Mouse (Mus musculus): ENCODE data around the gene Sumo2. TPM values are rescaled to one million over a fixed set of nuclear protein-coding genes. Genes with fewer than 3 reads are reported as not detected.
A peak's percentile ranks its signal among the peaks of the same experiment; 100 is the strongest.

Gene Sumo2
- polyA plus RNA-seq, 1 experiment from 2014 or later = 838 TPM

DNA sequence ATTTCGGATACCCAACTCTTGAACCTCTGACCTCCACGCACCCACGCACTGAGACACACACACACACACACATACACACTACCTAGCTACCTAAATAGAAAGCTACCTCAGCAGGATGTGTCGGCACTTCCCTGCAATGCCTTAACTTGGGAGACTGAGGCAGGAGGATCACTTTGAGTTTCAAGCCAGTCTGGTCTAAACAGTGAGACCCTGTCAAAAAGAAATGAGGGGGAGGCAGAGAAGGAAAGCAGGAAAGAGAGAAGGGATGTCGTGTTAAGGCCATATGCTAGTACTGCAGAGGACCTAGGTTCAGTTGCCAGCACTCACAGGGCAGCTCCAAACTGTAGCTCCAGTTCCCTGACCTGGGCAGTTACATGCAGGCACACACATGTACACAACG, 21.1 kb downstream of the Sumo2 start:
- WGBS = 64% methylated on average over 6 of the region's 6 CpGs
- no peak for ATAC-seq (ENCODE audit: insufficient read depth, low FRiP score, low read depth)
- Histone ChIP-seq H3K4me2 (no peak overlapping the region), H3K27me3 (replicated peaks) (no peaks in the 10 kb centered on the region), H3K9ac (no peak overlapping the region), H3K4me3 (replicated peaks) (no peak overlapping the region), H3K4me1 (peaks cover 29% of the 10 kb centered on the region), H3K9me3 (no peaks in the 10 kb centered on the region), H3K36me3 (no peaks in the 10 kb centered on the region), H3K27ac (no peak overlapping the region)

DNA sequence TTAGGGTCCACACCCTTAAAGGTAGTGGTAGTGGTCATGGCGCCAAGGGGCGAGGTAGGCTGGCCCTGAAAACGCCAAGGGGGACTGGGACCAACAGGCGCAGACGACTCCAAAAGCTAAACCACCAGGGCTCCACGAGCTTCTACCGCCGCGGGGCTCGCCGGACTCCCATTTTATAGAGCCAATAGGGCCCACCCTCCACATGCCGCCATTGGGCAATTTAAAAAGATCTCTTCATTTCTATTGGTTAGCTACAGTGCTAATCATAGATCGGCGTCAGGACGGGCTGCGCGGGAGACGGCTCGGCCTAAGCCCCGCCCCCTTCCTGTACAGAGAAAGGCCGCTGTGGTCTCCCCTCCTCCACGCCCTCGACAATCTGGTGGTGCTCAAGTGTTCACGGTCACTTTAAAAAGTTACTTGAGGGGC, 21.8 kb downstream of the Sumo2 start, which contains the start of gene Jpt1:
Gene Jpt1 (minus strand): TSS at position 150 of the 426 bp plus-strand sequence.
- peak within 1 kb of the TSS; percentile 92 for H3K9ac ChIP-seq
- peak; percentile 95 for ATAC-seq (ENCODE audit: insufficient read depth, low FRiP score, low read depth)
- H3K36me3 ChIP-seq = no peaks in the 10 kb centered on the region
- H3K4me3 ChIP-seq (replicated peaks) = peak within 1 kb of the TSS; percentile 90
- no peaks in the 10 kb centered on the region for H3K27me3 ChIP-seq (replicated peaks)
- H3K9me3 ChIP-seq = no peaks in the 10 kb centered on the region
- H3K4me1 ChIP-seq = peaks cover 33% of the 10 kb centered on the region
- WGBS = under 1% methylated on average over 24 of the region's 24 CpGs
- H3K27ac ChIP-seq = peak within 1 kb of the TSS; percentile 89
- peak within 1 kb of the TSS; percentile 76 for H3K4me2 ChIP-seq

DNA sequence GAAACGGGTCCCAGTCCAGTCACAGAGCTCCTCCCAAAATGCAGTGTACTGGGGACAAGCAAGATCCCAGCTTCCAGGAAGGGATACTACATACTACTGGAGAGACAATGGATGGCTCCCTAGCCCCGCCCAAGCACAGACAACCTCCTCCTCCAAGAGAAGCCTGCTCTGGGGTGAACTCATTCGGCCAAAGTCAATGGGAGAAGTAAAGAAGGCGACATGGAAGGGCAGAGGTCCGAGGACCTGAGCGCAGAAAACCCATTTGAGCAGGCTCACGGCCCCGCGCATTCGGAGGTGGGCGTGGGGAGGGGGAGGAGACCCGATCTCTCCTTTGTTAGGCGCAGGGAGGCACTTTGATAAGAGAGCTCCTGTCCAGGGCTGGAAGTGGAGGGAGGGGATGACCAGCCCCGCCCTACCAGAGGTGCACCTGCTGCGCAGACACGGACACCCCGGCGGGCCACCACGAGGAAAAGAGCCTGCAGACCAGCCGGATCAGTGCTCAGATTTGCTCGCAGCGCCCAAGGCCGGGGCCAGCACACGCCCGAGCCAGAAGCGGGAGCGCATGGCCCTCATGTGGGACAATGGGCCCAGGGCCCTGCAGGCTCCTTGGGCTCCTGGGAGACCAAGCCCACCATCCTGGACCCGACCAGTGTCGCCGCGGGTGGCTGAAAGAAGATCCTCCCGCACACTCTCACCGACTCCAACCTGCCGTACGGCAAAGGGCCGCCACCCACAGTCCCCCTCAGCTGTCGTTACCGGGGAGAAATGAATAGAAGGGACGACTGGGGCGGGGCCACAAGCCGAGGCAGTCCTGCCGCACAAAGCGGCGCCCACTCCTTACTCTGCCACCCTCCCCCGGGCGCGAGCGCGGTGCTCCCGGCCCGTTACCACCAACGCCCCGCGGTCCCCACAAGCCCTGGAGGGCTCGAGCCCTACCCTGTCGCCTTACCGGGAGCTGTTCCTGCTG, 22.5 kb downstream of the Sumo2 start:
- H3K36me3 ChIP-seq = no peaks in the 10 kb centered on the region
- H3K9ac ChIP-seq = peak overlapping the region; percentile 92
- peak overlapping the region; percentile 89 for H3K27ac ChIP-seq
- peak overlapping the region; percentile 90 for H3K4me3 ChIP-seq (replicated peaks)
- peak overlapping the region; percentile 76 for H3K4me2 ChIP-seq
- WGBS = under 1% methylated on average over 56 of the region's 57 CpGs
- H3K4me1 ChIP-seq = peaks cover 38% of the 10 kb centered on the region
- no peaks in the 10 kb centered on the region for H3K9me3 ChIP-seq
- ATAC-seq (ENCODE audit: insufficient read depth, low FRiP score, low read depth) = peak; percentile 32
- H3K27me3 ChIP-seq (replicated peaks) = no peaks in the 10 kb centered on the region

DNA sequence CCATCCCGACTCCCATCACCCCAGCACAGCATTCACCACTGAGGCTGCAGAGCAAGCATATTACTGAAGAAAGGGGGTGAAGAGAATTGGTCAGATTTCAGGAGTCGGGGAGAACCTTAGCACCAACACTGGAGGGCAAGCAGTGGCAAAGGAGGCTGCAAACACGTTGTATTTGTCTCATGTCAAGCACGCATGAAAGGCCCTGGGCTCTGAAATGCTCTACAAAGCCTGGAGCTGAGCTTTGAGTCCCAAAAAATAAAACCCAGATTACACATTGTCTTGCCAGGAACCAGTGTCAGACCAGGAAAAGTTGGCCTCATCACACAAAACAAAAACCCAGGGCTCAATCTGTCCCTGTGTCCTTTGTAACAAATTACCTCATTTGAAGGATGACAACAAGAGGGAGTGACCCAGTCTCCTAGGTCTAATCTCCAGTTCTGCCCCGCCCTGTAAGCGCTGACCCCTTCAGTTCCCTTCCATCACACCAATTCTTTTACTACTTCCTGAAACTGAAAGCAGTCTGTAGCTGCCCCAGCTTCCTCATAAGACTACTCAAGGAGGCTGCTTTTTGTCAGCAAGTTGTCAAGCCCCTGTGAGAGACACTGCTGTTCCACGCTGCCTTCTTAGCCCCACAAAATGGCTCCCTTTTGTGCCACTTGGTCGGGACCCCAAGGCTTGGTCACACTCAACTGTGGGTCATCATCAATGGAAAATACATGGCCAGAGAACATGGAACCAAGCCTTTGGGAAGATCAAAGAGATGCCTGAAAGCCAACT, 23.5 kb downstream of the Sumo2 start:
- 20% methylated on average over 8 of the region's 8 CpGs for WGBS
- H3K4me3 ChIP-seq (replicated peaks) = peak overlapping the region; percentile 90

DNA sequence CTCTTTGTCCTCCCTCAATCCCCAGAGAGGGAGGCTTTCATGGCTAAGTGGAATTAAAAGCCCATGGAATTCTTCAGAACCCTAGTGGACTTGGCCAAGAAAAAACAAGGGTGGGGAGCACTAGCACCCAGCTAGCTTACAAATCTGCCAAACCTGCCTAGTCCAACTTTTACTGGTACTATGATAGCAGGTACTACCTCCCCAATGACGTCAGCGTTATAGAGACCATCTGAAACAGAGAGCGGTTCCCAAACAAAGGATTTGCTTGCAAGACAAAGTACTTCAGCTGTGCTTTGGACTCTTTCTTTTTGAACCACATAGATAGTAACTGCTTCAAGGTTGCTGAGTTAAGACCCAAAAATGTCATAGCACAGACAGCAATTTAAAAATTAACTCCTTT, 24.1 kb downstream of the Sumo2 start:
- Histone ChIP-seq H3K27ac (peak overlapping the region; percentile 89), H3K4me1 (peaks cover 47% of the 10 kb centered on the region), H3K36me3 (no peaks in the 10 kb centered on the region), H3K4me3 (replicated peaks) (peak overlapping the region; percentile 90), H3K9ac (peak overlapping the region; percentile 22; the same call in 1 of the 2 replicates), H3K4me2 (peak overlapping the region; percentile 76), H3K27me3 (replicated peaks) (no peaks in the 10 kb centered on the region), H3K9me3 (no peaks in the 10 kb centered on the region)
- ATAC-seq (ENCODE audit: insufficient read depth, low FRiP score, low read depth) = no peak
- 26% methylated on average over 3 of the region's 3 CpGs for WGBS

More for the DNA sequence above, 23.5 kb downstream of the Sumo2 start:
- Histone ChIP-seq H3K9ac (peak overlapping the region; percentile 92; the same call in 1 of the 2 replicates), H3K4me1 (peaks cover 43% of the 10 kb centered on the region), H3K4me2 (peak overlapping the region; percentile 76), H3K9me3 (no peaks in the 10 kb centered on the region), H3K27ac (peak overlapping the region; percentile 89), H3K36me3 (no peaks in the 10 kb centered on the region), H3K27me3 (replicated peaks) (no peaks in the 10 kb centered on the region)
- no peak for ATAC-seq (ENCODE audit: insufficient read depth, low FRiP score, low read depth)

DNA sequence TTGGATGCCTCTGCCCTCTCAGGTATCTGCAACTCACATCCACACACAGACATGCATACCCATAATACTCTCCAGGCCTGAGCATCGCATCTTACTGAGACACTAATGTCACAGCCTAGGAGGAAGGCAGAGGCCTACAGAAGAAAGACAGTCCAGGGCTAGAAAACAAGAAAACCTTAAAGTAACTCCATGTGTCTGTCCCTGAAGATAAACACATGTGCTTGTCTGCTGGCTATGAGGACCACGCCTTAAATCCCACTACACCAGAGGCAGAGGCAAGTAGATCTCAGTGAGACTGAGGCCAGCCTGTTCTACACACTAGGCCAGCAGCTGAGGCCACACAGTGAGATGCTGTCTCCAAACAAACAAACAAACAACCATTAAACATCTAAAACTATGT, 25.0 kb downstream of the Sumo2 start:
- Histone ChIP-seq H3K9me3 (no peaks in the 10 kb centered on the region), H3K4me3 (replicated peaks) (peak overlapping the region; percentile 90; the same call in 1 of the 2 replicates), H3K27ac (peak overlapping the region; percentile 55; the same call in 1 of the 2 replicates), H3K27me3 (replicated peaks) (no peaks in the 10 kb centered on the region), H3K4me1 (peaks cover 52% of the 10 kb centered on the region), H3K4me2 (peak overlapping the region; percentile 76), H3K36me3 (no peaks in the 10 kb centered on the region), H3K9ac (peak overlapping the region; percentile 8)
- WGBS = 57% methylated on average over 2 of the region's 2 CpGs
- peak; percentile 27; the same call in 1 of the 2 replicates for ATAC-seq (ENCODE audit: insufficient read depth, low FRiP score, low read depth)

DNA sequence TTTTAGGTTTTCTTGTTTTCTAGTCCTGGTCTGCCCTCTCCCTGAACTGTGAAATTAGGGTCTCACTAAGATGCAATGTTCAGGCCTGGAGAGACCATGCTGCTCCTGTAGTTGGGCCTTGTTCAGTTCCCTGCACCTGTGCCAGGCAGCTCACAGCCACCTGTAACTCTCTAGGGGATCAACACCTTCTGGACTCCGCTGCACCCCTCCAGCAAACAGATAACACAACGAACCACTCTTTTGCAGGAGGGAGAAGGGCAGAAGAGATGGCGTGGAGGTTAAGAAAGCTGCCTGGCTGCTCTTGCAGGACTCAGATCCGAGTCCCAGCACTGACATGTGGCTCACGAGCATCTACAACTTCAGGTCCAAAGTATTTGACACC, 25.6 kb downstream of the Sumo2 start:
- Histone ChIP-seq H3K27me3 (replicated peaks) (no peaks in the 10 kb centered on the region), H3K36me3 (no peaks in the 10 kb centered on the region), H3K4me1 (peaks cover 55% of the 10 kb centered on the region), H3K9me3 (no peaks in the 10 kb centered on the region), H3K9ac (no peak overlapping the region), H3K4me2 (peak overlapping the region; percentile 34; the same call in 1 of the 2 replicates), H3K27ac (peak overlapping the region; percentile 65), H3K4me3 (replicated peaks) (peak overlapping the region; percentile 5; the same call in 1 of the 2 replicates)
- ATAC-seq (ENCODE audit: insufficient read depth, low FRiP score, low read depth) = no peak
- 39% methylated on average over 5 of the region's 5 CpGs for WGBS

DNA sequence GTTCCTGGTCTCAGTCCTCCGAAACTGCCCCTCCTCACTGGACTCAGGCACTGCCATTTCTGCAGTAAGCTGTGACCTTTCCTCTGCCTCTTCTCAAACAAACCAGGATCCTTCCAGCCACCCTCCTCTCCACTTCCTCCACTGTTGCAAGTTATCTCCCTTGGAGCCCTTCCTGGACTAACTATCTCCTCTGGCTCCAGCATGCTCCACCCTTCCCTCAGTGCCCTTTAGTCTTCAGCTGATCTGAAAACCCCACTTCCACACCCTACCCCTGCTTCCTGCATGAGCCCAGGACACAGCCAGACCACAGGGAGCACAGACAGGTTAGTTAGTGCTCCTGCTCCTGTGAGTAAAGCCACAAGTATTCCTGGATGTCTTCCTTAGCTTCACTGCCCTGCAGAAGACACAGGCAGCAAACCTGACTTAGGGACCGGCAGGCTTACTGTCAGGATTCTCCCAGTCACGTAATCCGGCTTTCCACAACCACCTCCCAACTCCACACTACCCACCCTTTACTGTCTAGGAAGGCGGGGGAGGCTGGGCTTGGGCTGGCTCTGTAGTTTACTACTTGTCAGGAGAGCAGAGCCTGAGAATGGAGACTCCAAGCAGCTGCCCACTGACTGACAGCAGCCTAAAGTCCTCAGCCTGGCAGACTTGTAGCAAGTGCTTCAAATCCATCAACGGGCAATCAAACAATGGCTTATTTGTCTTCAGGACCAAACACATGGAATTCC, 26.1 kb downstream of the Sumo2 start:
- Histone ChIP-seq H3K9ac (no peak overlapping the region; the same call in 1 of the 2 replicates), H3K27ac (peak overlapping the region; percentile 65), H3K4me2 (peak overlapping the region; percentile 34; the same call in 1 of the 2 replicates), H3K4me3 (replicated peaks) (peak overlapping the region; percentile 5; the same call in 1 of the 2 replicates), H3K27me3 (replicated peaks) (no peaks in the 10 kb centered on the region), H3K4me1 (peaks cover 55% of the 10 kb centered on the region), H3K9me3 (no peaks in the 10 kb centered on the region), H3K36me3 (no peaks in the 10 kb centered on the region)
- WGBS = 35% methylated on average over 6 of the region's 6 CpGs
- no peak for ATAC-seq (ENCODE audit: insufficient read depth, low FRiP score, low read depth)

DNA sequence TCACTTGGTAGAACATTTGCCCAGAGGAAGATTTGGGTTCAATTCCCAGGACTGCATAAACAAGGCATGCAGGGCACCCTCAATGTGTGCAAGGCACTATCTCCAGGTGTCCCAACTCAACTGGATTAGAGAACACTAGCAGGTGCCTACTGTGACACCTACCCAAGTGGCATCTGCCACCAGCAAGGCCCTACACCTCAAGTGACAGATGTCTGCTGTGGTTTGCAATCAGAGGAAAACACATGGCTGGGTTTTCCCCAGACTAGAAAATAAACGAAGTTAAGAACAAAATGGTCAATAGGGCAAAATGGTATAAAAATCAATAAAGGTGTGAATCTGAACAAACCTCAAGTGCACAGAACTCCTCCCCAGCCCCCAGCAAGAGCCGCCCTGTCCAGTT, 28.0 kb downstream of the Sumo2 start:
- no peaks in the 10 kb centered on the region for H3K36me3 ChIP-seq
- WGBS = 64% methylated on average over 2 of the region's 2 CpGs
- no peak for ATAC-seq (ENCODE audit: insufficient read depth, low FRiP score, low read depth)
- H3K4me1 ChIP-seq = peaks cover 55% of the 10 kb centered on the region
- no peaks in the 10 kb centered on the region for H3K9me3 ChIP-seq
- no peak overlapping the region for H3K9ac ChIP-seq
- H3K27me3 ChIP-seq (replicated peaks) = no peaks in the 10 kb centered on the region
- no peak overlapping the region for H3K4me3 ChIP-seq (replicated peaks)
- no peak overlapping the region for H3K27ac ChIP-seq
- H3K4me2 ChIP-seq = no peak overlapping the region

DNA sequence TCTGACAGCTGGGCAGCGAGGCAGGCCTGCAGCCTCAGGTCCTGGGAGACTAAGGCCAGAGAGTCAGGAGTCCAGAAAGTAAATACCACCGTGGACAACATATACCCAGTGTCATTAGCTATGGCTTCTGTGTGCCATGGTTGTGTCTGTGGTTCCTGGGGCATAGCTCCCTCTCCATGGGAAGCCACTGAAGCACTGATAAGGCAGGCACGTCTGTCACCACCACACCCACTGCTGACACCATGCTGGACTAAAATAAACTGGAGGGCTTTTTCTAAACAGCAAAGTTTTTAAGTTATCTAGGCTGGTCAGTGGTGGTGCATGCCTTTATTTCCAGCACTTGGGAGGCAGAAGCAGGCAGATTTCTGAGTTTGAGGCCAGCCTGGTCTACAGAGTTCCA, 29.5 kb downstream of the Sumo2 start:
- Histone ChIP-seq H3K9me3 (no peaks in the 10 kb centered on the region), H3K36me3 (peaks cover 5% of the 10 kb centered on the region), H3K9ac (no peak overlapping the region), H3K4me1 (peaks cover 42% of the 10 kb centered on the region), H3K4me3 (replicated peaks) (no peak overlapping the region), H3K27me3 (replicated peaks) (no peaks in the 10 kb centered on the region), H3K27ac (no peak overlapping the region), H3K4me2 (no peak overlapping the region)
- ATAC-seq (ENCODE audit: insufficient read depth, low FRiP score, low read depth) = peak; percentile 71; the same call in 1 of the 2 replicates
- 64% methylated on average over 3 of the region's 3 CpGs for WGBS

DNA sequence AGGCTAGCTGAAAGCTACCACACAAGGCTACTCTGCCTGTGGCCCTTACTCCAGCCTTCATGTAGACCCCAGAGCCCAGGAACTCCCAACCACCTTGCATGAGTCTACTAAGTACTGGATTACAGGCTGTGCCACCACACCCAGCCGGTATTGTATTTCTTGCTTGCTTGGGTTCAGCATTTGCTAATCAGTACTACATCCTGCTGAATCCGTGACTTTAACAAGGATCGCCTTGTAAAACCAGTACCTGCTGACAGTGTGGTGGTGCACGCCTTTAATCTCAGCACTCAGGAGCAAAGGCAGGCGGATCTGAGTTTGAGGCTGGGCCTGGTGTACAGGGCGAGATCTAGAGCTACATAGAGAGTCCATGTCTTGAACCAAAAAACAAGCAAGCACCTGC, 33.4 kb downstream of the Sumo2 start:
- H3K27me3 ChIP-seq (replicated peaks) = no peaks in the 10 kb centered on the region
- ATAC-seq (ENCODE audit: insufficient read depth, low FRiP score, low read depth) = no peak
- H3K27ac ChIP-seq = no peak overlapping the region
- H3K4me2 ChIP-seq = no peak overlapping the region
- 88% methylated on average over 6 of the region's 6 CpGs for WGBS
- peaks cover 12% of the 10 kb centered on the region for H3K4me1 ChIP-seq
- H3K9me3 ChIP-seq = no peaks in the 10 kb centered on the region
- H3K4me3 ChIP-seq (replicated peaks) = no peak overlapping the region
- H3K36me3 ChIP-seq = peaks cover 29% of the 10 kb centered on the region
- no peak overlapping the region for H3K9ac ChIP-seq

Data from stomach, embryonic 15.5 days (tissue).